Mouse (Mus musculus): ENCODE measurements around the gene Tmeff1.

DNA sequence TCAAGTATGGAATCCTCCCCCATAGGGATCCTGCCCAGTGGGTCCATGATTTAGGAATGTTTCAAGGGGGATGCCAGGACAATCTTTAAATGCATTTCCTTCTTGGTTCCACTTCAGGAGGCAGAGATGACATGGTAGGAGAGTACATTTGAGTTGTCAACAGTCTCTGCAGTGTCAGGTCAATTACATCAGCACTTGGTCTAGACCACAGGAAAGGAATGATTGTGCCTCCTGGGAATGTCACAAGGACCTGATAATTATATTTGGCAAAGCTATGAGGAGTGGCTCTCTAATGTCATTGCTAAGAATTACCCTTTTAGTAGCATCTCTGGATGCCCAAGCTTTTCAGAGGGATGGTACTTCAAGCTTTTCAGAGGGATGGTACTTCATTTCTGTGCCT is 20.0 kb upstream of the Tmeff1 start:
- TF ChIP-seq CTCF (IDR thresholded peaks at IDR 0.05) (no peak), POLR2A (IDR thresholded peaks at IDR 0.05; ENCODE audit: insufficient read depth, low read depth, low read length) (no peak)

All from heart, adult 2 months (tissue).